Mouse (Mus musculus) erythroblast, embryonic 14.5 days (primary cell): ENCODE measurements around the gene Actn4.

Source experiments
- GATA1 ChIP-seq: IDR thresholded peaks from 2 replicates; pipeline ENCODE4 v1.6.1; 2012; ENCODE audit warnings: low read length, inconsistent platforms, mixed read lengths
- TAL1 ChIP-seq: IDR thresholded peaks from 3 replicates; pipeline ENCODE4 v1.6.1; 2012; ENCODE audit warnings: low read length, inconsistent platforms, mixed read lengths

DNA sequence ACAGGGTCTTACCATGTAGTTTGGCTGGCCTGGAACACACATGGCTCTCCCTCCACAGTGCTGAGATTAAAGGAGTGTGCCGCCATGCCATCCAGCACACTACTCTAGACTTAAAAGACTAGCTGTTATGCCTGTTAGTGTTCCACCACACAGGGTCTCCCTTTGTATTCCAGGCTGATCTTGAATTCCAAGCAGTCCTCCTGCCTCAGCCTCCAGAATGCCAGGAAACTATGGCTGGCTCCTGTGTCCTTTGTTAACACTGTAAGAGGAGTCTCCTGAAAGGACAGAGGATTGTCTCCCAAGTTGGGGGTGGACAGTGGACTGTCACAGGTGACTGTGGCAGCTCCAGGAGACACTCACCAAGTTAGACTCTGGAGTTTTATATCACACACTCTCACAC, 7.1 kb upstream of the Actn4 start:
- no peak for TF ChIP-seq GATA1
- no peak for TF ChIP-seq TAL1
